Mouse (Mus musculus): ENCODE data around the gene Hist1h4d. TPM values are rescaled to one million over a fixed set of nuclear protein-coding genes. Genes with fewer than 3 reads are reported as not detected.
"Not testable (repeated sequence)": the region's sequence is repeated elsewhere in the genome, so short reads cannot be mapped to it uniquely, and the experiment has no call there.

Gene Hist1h4d
- polyA plus RNA-seq (2016; fragmentation: Nextera tagmentation; extraction: Ambion mirVana), result 128 and 134 TPM in 2 replicates

DNA sequence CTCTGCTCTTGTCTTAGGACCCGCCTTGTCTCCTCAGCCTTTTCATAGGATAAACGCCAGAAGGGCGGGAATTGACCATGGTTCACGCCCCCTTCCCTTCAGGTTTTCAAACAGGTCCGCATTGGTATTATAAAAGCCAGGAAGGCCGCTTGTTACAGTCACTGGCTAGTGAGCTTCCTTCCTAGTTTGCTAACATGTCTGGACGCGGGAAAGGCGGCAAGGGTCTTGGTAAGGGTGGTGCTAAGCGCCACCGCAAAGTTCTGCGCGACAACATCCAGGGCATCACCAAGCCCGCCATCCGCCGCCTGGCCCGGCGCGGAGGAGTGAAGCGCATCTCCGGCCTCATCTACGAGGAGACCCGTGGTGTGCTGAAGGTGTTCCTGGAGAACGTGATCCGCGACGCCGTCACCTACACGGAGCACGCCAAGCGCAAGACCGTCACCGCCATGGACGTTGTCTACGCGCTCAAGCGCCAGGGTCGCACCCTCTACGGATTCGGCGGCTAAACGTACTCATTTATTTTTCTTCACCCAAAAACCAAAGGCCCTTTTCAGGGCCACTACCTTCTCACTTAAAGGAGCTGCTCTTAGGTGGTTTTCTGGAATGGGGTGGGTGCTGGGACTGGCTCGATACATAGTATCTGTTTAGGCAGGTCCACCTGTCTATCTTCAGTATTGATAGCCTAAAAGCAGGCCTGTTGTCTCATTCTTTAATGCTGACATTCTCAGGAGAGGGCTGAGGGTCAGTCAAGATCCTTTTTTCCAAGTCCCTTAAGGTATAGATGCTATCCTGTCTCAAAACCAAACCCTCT lies at the start of gene Hist1h4d:
Hist1h4d (plus strand) TSS at position 191 of the 811 bp plus-strand sequence.
- peak within 1 kb of the TSS; percentile 78 for H3K4me2 ChIP-seq
- peak within 1 kb of the TSS; percentile 58 for H3K4me3 ChIP-seq
- peak within 1 kb of the TSS; percentile 86 for H3K9ac ChIP-seq
- H3K27me3 ChIP-seq (replicated peaks), result no peaks in the 10 kb centered on the region
- H3K9me3 ChIP-seq (replicated peaks), result no peaks in the 10 kb centered on the region
- H3K36me3 ChIP-seq, result no peaks in the 10 kb centered on the region
- WGBS (ENCODE audit: insufficient replicate concordance), result under 1% methylated on average over 43 of the region's 43 CpGs
- H3K4me1 ChIP-seq, result peaks cover 64% of the 10 kb centered on the region
- peak within 1 kb of the TSS; percentile 100 for H3K27ac ChIP-seq
- ATAC-seq, result peak; percentile 84

DNA sequence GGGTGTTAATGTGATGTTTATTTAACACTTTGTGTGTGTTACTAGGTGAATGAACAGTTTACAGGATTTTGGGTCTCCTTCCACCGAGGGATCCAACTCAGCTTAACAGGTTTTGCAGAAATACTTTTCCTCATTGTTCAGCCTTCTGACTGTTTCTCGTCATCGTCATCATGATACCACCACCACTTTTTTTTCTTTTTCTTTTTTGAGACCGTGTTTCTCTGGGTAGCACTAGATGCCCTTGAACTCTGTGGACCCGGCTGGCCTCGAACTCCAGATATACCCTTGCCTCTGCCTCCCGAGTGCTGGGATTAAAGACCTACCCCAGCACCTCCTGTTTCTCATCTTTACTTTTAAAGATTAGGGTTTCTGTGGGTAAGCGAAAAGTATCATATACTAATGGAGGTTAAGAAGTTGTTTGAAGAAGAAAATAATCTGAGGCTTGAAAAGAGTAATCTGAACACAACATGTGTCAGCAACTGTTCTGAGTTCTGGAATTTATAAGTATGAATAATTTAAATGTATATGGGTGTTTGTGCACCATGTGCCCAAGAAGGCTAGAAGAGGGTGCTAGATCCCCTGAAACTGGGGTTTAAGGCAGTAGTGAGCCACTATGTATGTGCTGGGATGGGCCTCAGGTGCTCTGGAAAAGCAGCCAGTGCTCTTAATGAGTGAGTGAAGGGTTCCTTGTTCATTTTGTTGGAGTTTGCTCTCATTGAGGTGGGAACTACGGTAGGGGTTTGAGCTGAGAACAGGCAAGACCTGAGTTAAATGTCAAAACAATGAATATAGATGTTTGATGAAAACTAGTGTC lies 48.9 kb upstream of the Hist1h4d start:
- ATAC-seq, result no peak
- 14% methylated on average over 9 of the region's 9 CpGs for WGBS (ENCODE audit: insufficient replicate concordance)

DNA sequence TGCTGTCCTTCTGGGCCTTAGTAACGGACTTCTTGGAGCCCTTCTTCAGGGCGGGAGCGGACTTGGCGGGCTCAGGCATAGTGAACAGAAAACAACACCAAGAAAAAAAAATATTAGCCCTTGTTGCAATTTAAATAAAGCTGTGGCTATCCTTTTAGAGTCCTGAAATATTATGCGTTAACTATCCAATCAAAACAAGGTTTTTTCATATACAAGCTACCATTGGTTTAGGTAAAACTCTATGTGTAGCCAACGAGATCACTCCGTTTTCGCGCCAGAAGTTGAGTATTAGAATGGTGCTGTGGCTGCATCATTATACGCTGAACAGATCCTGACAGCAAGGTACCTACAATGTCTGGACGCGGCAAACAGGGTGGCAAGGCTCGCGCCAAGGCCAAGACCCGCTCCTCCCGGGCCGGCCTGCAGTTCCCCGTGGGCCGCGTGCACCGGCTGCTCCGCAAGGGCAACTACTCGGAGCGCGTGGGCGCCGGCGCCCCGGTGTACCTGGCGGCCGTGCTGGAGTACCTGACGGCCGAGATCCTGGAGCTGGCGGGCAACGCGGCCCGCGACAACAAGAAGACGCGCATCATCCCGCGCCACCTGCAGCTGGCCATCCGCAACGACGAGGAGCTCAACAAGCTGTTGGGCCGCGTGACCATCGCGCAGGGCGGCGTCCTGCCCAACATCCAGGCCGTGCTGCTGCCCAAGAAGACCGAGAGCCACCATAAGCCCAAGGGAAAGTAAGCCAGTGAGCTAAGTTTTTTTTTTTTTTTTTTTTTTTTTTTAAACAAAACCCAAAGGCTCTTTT lies 47.6 kb upstream of the Hist1h4d start, which contains the start of gene Hist1h2af:
Hist1h2af (plus strand) TSS at position 347 of the 808 bp plus-strand sequence.
- peaks cover 50% of the 10 kb centered on the region for H3K4me1 ChIP-seq
- H3K9ac ChIP-seq, result peak within 1 kb of the TSS; percentile 86
- under 1% methylated on average over 29 of the region's 53 CpGs for WGBS (ENCODE audit: insufficient replicate concordance)

More for the DNA sequence above, 48.9 kb upstream of the Hist1h4d start:
- H3K27me3 ChIP-seq (replicated peaks), result no peaks in the 10 kb centered on the region
- no peaks in the 10 kb centered on the region for H3K9me3 ChIP-seq (replicated peaks)
- peak overlapping the region; percentile 100 for H3K27ac ChIP-seq
- H3K4me2 ChIP-seq, result peak overlapping the region; percentile 76
- H3K4me3 ChIP-seq, result peak overlapping the region; percentile 65
- peak overlapping the region; percentile 86 for H3K9ac ChIP-seq
- no peaks in the 10 kb centered on the region for H3K36me3 ChIP-seq
- peaks cover 39% of the 10 kb centered on the region for H3K4me1 ChIP-seq

DNA sequence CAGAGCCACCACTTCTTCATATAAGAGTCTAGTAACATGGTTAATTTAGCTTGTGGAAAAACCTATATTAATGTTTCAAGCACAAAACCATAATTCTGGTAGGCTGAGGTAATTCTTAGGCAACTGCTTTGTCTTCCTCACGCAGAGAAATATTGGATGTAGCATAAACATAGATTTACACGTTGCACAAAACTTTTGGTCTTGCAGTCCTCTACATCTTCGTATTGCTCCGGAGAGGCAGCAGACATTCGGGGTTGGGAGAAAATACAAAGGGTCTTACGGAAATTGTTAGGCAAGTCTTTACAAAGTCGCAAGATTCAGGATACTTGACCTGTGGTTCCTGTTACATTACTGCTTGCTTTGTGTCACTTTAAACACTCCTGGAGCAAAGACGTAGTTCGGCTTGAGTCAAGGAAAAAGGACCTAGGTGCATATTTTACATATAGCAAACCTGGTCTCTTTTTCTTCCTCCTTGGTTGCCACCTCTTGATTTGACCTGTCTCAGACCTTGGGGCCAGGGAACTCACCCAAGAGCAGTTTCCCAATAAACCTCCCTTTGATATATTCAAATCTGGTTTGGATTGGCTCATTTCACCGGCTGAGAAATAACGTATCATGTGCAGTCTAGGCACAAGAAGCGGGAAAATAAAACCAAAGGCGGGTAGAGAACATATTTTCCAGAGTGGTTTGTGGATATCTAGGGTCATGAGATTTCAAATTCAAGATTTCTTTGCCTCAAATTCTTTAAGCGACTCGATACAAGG lies 46.8 kb upstream of the Hist1h4d start:
- Histone ChIP-seq H3K4me1 (peaks cover 45% of the 10 kb centered on the region), H3K27ac (peak overlapping the region; percentile 100), H3K9ac (peak overlapping the region; percentile 86), H3K4me3 (peak overlapping the region; percentile 65), H3K27me3 (replicated peaks) (no peaks in the 10 kb centered on the region), H3K9me3 (replicated peaks) (no peaks in the 10 kb centered on the region), H3K4me2 (peak overlapping the region; percentile 76), H3K36me3 (no peaks in the 10 kb centered on the region)
- under 1% methylated on average over 15 of the region's 15 CpGs for WGBS (ENCODE audit: insufficient replicate concordance)
- peak; percentile 33 for ATAC-seq

More for the DNA sequence above, 47.6 kb upstream of the Hist1h4d start, which contains the start of gene Hist1h2af:
- H3K36me3 ChIP-seq; H3K9me3 ChIP-seq (replicated peaks); H3K27me3 ChIP-seq (replicated peaks): not testable (repeated sequence)
- peak within 1 kb of the TSS; percentile 100 for H3K27ac ChIP-seq
- peak within 1 kb of the TSS; percentile 76 for H3K4me2 ChIP-seq
- H3K4me3 ChIP-seq, result peak within 1 kb of the TSS; percentile 65
- ATAC-seq, result peak; percentile 58

DNA sequence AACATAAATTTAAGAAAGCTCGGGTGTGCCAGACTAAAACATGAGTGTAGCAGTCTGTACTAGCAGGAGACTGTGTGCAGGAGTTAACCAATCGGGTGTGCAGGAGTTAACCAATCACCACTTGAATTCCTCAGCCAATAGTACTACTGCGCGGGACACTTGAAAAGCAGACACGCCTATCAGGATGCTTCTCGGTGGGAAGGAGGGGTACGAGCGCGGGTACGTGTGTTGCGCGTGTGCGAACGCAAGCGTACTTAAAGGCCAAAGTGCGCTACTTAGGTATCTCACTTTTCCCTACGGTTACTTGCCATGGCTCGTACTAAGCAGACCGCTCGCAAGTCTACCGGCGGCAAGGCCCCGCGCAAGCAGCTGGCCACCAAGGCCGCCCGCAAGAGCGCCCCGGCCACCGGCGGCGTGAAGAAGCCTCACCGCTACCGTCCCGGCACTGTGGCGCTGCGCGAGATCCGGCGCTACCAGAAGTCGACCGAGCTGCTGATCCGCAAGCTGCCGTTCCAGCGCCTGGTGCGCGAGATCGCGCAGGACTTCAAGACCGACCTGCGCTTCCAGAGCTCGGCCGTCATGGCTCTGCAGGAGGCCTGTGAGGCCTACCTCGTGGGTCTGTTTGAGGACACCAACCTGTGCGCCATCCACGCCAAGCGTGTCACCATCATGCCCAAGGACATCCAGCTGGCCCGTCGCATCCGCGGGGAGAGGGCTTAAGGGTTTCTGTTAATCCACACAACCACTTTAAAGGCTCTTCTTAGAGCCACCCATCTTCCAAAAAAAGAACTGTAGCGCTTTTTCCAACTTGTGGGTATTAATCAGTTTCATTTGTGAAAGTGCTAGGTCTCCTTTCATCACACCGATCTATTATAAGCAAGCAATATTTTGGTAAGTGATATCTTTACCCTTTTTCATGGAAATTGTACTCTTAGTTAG lies 46.0 kb upstream of the Hist1h4d start, which contains the start of gene Hist1h3g:
Hist1h3g (plus strand) TSS at position 286 of the 939 bp plus-strand sequence.
- not testable (repeated sequence) for H3K27me3 ChIP-seq (replicated peaks); H3K9me3 ChIP-seq (replicated peaks); H3K36me3 ChIP-seq
- ATAC-seq, result peak; percentile 86
- WGBS (ENCODE audit: insufficient replicate concordance), result under 1% methylated on average over 53 of the region's 62 CpGs
- Histone ChIP-seq H3K4me3 (peak within 1 kb of the TSS; percentile 65), H3K27ac (peak within 1 kb of the TSS; percentile 100), H3K4me2 (peak within 1 kb of the TSS; percentile 76), H3K9ac (peak within 1 kb of the TSS; percentile 86), H3K4me1 (peaks cover 44% of the 10 kb centered on the region)

DNA sequence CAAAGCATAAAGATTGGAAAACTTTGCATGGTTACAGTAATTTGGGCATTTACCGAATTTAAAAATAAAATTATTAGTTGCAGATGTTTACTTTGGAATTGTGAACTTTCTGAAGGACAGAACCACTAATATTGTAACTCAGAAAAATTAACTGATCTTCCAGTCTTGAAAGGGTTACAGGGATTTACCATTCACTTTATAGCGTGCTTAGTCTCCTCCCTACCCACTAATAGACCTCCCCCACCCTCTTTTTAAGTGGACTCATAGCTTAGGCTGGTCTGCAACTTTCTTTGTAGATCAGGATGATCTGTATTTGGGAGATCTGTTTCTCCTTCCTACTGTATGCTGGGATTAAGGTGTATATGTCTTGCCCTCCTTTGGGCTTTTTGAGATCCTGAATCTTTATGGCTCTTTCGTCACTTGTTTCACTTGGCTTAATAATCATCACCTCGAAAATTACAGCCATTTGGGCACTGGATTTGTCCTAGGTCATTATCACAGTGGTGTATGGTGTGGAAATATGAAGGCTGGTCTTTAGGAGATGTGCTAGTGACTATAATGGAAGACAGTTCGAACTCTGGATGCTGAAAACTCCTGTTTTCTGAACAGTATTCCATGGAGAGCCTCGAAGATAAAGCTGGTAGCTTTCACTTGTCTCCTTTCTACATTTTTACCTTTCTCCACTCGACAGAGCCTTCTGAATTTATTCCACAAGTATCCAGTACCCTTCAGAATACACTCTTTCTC lies 45.1 kb upstream of the Hist1h4d start:
- ATAC-seq, result no peak
- Histone ChIP-seq H3K9ac (peak overlapping the region; percentile 86), H3K4me2 (peak overlapping the region; percentile 76), H3K4me3 (peak overlapping the region; percentile 65), H3K9me3 (replicated peaks) (no peaks in the 10 kb centered on the region), H3K27me3 (replicated peaks) (no peaks in the 10 kb centered on the region), H3K4me1 (peaks cover 49% of the 10 kb centered on the region), H3K36me3 (no peaks in the 10 kb centered on the region), H3K27ac (peak overlapping the region; percentile 100)
- WGBS (ENCODE audit: insufficient replicate concordance), result 14% methylated on average over 7 of the region's 7 CpGs

DNA sequence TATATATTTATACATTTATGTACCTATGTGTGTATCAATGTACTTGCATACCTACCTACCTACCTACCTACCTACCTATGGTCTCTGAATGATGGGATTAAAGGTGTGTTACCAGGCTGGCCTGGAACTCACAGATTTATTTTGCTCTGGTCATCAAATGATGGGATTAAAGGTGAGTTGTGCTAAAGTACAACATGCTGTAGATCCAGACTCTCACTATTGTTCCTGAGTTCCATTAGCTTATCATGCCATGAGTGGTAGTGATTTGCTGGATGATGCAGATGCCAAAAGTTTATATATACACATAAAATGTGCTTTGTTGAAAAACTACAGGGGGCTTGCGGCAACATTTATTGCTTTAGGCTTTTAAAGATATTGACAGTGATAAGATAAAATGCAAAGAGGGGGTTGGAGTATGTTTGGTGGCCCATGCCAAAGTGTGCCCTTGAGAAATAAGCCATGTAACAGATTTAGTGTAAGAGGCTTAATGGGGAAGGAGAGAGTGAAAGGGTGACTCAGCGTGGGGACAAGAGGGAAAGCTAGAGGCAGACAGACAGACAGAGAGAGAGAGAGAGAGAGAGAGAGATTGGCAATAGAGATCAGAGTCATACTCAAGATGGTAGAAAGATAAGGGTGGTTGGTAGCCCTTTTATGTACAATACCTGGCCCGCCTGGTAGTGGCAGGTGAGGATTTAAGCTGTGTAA lies 44.2 kb upstream of the Hist1h4d start:
- peak overlapping the region; percentile 86 for H3K9ac ChIP-seq

DNA sequence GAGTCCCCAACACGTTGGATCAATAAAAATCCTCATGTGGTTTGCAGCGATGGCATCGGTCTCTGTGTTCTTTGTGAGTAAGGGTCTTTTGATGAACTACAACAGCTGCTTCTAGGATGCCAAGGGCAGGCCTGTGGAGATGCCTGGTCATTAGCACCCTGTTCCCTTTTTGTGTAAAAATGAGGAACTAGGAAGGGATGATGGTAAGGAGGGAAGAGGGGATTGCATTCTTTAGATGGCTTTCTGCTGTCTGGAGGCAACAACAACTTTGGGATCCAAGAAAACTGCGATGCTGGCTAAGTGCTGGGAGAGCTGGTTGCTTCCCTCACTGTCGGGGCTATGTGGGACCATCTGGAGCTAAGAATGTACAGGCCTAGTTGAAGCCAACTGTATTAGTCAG lies 43.1 kb upstream of the Hist1h4d start:
- Histone ChIP-seq H3K27ac (peak overlapping the region; percentile 100), H3K4me2 (peak overlapping the region; percentile 76), H3K4me3 (peak overlapping the region; percentile 1; the same call in 1 of the 2 replicates), H3K9ac (peak overlapping the region; percentile 86), H3K9me3 (replicated peaks) (no peaks in the 10 kb centered on the region), H3K36me3 (no peaks in the 10 kb centered on the region), H3K4me1 (peaks cover 37% of the 10 kb centered on the region), H3K27me3 (replicated peaks) (no peaks in the 10 kb centered on the region)
- no peak for ATAC-seq
- WGBS (ENCODE audit: insufficient replicate concordance), result 73% methylated on average over 5 of the region's 5 CpGs

More for the DNA sequence above, 44.2 kb upstream of the Hist1h4d start:
- Histone ChIP-seq H3K4me2 (peak overlapping the region; percentile 76), H3K4me1 (peaks cover 48% of the 10 kb centered on the region), H3K36me3 (no peaks in the 10 kb centered on the region), H3K27me3 (replicated peaks) (no peaks in the 10 kb centered on the region), H3K9me3 (replicated peaks) (no peaks in the 10 kb centered on the region), H3K4me3 (peak overlapping the region; percentile 65), H3K27ac (peak overlapping the region; percentile 100)
- 73% methylated on average over 3 of the region's 3 CpGs for WGBS (ENCODE audit: insufficient replicate concordance)
- ATAC-seq, result no peak

DNA sequence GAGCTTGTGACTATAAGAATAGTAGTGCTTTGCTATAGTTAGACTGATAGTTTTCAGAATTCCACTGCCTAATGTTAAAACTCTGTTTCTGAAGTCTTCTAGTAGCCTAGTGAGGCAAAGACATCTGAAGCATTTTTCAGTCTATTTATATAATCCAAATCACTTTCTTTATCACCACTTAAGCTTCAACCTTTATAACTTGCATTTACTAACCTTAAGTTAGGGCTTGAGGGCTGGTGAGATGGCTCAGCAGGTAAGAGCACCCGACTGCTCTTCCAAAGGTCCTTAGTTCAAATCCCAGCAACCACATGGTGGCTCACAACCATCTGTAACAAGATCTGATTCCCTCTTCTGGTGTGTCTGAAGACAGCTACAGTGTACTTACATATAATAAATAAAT lies 41.6 kb upstream of the Hist1h4d start:
- H3K36me3 ChIP-seq; H3K9me3 ChIP-seq (replicated peaks); H3K4me3 ChIP-seq; H3K27me3 ChIP-seq (replicated peaks); ATAC-seq; H3K4me2 ChIP-seq; H3K9ac ChIP-seq: not testable (repeated sequence)
- 81% methylated on average over 1 of the region's 1 CpGs for WGBS (ENCODE audit: insufficient replicate concordance)
- Histone ChIP-seq H3K27ac (peak overlapping the region; percentile 100; the same call in 1 of the 2 replicates), H3K4me1 (peaks cover 35% of the 10 kb centered on the region)
